Mouse (Mus musculus) 3T3-L1 (cell line): ENCODE data around the gene Olfr96.
A peak's percentile ranks its signal among the peaks of the same experiment; 100 is the strongest.

ENCODE experiments used
- DNase-seq: peaks from one replicate; pipeline ENCODE4 v3.0.0-alpha.2; 2015; ENCODE audit warnings: low read depth, low spot score

The Olfr96 gene

DNA sequence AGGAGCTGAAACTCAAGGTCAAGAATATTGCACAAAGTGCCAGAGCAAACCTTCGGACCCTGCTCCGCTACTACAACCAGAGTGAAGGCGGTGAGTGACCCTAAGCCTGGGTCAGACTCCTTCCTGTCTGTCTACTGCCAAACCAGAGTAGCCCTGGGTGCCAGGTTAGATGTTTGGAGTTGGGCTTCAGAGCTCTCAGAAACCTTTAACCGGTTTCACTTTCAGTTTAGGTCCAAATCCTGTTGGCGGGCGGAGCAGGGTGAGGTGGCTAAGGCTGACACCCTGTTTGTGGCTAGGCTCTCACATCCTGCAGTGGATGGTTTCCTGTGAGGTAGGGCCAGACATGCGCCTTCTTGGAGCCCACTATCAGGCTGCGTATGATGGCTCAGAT lies 50.8 kb downstream of the Olfr96 start:
- DNase-seq: peak; percentile 81

DNA sequence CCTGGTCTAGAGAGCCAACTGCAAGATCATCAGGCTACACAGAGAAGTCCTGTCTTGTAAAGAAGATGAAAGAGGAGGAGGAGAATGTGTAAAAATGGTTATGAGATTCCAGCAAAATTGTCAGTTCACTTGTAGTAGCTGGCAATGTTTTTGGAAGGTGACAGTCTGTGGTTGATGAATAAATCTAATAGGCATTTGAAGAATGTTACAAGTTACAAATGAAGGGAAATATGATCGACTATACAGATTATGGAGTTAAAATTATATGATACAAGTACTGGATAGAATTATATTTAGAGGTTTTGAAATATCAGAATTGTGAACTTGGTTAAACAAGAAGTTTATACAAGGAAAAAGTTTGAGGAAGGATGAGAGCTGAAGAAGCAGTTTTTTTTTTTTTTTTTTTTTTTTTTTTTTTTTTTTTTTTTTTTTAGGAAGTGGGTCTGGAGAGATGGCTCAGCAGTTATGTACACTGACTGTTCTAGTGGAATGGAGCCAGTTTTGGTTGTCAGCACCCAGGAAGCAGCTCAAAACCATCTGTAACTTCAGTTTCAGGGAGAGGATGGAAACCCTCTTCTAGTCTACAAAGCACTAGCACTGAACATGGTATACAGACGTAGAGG lies 55.8 kb downstream of the Olfr96 start:
- DNase-seq: peak; percentile 87
